Mouse (Mus musculus): Measurements from ENCODE around the gene Klhdc3. TPM values are rescaled to one million over a fixed set of nuclear protein-coding genes. Genes with fewer than 3 reads are reported as not detected.
A peak's percentile ranks its signal among the peaks of the same experiment; 100 is the strongest.

The Klhdc3 gene
- total RNA-seq (2021) = 100 to 1,000 TPM; 138 to 140 TPM

DNA sequence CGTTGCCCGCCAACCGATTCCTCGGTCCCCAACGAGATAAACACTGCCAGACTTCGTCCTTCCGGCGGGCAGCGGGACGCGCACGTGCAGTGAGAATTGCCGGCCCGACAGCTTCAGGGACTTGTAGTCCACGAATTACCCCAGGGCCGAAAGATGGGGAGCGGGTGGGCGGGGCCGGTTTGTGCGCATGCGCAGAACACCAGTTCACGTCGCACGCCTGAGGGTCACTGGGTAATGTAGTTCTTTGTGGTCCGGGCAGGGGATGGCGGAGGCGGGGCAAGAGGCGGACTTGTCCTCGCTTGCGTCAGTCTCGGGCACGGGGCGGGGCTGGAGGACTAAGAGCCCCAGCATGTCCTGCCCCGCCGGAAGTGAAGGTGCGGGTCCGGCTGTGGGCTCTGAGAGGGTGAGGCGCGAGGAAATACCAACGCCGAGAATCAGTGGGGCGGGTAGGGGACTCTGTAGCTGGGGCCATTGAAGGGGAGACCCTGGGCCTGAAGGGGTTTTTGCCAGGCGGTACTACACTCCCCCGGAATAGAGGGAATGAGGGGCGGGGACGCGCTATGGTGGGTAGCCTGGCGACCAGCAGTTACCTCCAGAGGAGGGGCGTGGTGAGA lies at the start of gene Klhdc3:
Gene Klhdc3, minus strand, starts transcription at position 155 of the 614 bp plus-strand sequence.
- DNase-seq = peak; percentile 98

DNA sequence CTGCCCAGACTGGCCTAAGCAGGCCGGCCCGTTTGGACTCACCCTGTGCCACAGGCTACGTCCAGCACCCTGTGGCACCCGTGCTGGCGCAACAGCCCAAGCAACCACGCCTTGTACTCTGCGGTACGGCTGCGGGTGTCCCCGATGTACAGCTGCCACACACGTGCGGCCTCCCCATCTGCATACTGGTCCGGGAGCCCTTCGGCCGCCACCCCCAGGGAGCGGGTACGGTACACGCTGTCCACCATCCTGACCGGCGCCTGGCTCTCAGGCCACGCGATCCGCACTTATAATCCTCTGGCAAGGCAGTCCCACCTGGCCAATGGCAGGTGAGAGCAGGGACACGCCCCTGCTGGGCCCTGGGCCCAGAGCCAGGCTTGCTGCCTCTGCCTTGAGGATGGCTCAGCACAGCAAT lies 48.2 kb upstream of the Klhdc3 start, which contains the start of gene Gnmt:
Gene Gnmt, minus strand, starts transcription at position 265 of the 415 bp plus-strand sequence.
- peak; percentile 33 for DNase-seq

DNA sequence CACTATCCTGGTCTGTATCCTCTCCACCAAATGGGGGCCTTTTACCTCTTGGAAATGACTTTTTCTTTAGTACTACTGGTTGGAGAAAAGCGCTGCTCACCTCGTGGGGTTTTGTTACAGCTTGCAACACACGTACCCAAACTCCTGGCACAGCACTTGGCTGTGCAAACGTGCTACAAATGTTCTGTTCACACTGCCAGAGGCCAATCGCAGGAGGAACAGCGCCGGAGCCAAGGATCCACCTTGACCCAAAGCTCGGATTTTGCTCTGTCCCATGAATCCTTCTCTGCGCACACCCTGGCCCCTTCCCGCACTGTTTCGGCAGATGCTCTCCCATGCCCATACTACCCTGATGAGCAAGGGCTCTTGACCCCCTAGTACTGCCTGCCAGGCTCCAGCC lies 47.8 kb upstream of the Klhdc3 start:
- no peak for DNase-seq

DNA sequence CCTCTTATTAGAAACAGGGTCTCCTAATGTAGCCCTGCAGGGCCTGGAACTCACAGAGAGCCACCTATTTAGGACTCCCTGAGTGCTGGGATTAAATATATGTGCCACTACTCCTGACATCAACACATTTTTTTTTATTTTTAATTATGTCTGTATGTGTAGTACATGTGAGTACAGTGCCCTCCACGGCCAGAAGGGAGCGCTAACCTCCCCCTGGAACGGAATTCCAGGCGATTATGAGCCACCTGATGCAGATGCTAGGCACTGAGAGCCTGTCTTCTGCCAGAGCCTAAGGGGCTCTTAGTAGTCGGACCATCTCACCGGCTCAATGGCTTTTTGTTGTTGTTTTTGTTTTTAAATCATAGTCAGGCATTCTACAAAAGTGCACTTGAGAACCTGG lies 47.3 kb upstream of the Klhdc3 start:
- DNase-seq = no peak

DNA sequence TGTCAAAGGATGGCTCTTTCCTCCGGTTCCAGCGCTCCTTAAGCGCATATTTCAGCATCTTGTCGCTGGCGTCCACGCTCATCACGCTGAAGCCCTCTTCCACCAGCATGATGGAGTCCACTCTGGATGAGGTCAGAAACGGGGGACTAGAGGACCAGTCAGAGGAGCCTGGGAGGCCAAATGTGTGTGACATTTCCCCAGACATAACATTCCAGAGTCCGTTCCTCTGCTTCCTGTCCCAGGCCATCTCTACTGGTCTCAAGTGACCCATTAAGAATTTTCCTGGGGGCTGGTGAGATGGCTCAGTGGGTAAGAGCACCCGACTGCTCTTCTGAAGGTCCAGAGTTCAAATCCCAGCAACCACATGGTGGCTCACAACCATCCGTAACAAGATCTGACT lies 46.6 kb upstream of the Klhdc3 start:
- no peak for DNase-seq

DNA sequence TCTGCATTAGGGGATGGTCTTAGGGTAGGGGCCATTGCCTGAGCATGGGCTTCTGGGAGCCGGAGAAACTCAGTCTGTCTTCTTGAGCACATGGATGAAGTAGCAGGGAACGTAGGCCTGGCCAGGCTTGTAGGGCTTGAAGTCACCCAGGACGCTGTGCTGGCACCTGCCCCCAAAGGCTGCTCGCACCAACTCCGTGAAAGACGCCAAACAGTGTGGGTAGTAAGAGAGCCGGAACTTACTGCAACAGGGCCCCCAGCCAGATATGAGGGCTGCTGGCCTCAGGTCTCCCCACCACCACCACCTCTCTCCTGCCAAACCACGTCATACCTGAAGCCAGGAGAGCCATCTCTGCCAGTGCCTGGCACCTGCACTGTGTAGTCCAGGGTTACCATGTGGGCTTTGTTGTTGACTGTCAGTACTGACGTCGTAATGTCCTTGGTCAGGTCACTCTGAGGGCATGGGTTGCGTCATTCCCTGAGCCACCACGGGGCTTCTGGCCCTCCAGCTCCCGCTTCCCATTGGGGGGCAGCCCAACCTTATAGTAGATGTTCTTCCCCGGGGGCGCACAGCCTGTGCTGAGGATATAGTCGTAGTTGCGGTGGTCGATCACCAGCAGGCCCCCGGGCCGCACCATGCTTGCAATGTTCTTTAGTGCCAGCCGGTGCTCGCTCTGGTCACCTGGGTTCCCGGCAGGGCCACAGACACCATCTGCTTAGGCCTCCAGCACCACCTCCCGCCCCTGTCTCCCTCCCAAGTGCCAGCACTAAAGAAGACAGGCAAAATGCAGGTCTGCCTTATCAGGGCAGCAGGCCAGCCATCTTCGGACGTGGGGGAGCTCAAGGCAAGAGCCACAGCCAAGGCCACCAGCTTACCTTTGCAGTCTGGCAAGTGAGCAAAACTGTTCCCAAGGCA lies 45.3 kb upstream of the Klhdc3 start:
- DNase-seq = no peak

DNA sequence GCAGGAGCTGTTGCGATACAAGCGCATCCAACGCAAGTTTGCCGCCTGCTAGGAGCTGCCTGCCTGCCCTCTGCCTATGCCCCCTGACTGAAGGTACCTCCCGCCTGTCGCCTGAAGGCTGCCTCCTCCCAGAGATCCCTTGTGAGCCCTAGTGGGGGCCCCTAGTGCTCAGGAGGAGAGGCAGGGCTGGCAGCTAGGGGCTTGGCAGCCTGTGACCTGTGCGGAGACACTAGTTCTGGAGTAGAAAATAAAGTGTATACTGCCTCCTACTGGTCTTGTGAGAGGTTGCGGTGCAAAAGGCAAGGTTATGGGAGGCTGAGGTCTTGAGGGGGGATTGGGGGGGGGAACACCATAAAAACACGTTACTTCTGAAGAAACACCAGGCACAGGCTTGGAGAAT lies 44.6 kb upstream of the Klhdc3 start:
- DNase-seq = peak; percentile 54

DNA sequence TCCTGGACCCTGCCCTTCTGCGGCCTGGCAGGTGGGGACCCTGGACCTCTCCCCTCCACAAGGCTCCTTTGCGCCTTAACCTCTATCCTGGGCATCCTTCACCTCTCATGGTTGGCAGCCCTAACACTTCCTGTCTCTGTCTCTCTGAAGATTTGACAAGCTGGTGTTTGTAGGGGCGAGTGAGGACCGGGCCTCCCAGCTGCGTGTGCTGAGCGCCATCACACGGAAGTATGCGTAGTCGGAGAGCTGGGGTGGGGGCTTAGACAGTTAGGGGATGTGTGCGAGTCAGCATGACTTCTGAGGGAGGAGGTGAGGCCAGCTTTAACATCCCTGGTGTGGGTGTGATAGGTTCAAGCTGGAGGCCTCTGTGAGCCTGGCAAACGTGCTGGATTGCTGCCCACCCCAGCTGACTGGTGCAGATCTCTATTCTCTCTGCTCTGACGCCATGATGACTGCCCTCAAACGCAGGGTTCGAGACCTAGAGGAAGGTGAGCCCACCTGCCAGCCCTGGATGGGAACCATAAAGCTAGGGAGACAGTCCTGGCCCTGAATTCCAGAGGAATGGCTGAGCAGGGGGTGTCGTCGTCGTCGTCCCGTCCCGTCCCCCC lies 43.9 kb upstream of the Klhdc3 start:
- no peak for DNase-seq

DNA sequence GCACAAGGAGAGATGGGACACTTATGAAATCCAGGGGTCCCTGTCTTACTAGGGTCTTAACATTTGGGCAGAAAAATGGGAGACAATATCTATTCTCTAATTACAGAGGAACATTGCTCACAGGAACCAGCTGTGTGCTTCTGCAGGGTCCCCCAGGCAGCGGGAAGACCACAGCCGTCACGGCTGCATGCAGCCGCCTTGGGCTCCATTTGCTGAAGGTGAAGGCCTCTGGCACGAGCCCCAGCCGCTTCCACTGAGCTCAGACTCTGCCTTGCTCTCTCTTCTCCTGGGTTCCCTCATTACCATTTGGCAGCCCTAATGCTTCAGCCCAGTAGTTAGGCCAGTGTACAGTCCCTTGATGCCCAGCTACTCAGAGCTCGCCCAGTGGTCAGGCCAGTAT lies 40.4 kb upstream of the Klhdc3 start:
- DNase-seq = no peak

DNA sequence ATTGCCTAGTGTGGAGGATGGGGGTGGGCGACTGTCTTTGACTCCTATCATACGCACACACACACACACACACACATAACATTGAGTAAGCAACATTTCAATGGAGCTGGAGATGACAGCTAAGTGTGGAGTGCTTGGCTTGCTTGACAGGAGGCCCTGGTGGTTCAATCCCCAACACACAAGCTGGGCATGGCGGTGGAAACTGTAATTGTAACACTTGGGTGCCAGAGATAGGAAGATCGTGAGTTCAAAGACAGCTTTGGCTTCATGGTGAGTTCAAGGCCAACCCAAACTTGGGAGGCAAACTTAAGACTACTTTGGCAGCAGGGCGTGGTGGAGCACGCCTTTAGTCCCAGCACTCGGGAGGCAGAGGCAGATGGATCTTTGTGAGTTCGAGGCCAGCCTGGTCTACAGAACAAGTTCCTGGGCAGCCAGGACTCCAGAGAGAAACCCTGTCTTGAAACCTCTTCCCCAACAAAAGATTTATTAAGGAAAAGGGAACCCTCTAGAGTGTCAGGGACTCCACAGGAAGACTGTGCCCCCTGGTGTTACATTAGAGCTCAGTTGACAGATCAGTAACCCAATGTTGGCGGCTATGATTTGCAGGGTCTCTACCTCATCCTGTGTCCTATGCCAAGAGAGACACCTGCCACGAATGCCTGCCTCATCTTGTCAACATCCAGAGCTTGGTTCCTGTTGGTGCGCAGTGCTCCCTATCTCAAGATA lies 34.2 kb upstream of the Klhdc3 start:
- no peak for DNase-seq

DNA sequence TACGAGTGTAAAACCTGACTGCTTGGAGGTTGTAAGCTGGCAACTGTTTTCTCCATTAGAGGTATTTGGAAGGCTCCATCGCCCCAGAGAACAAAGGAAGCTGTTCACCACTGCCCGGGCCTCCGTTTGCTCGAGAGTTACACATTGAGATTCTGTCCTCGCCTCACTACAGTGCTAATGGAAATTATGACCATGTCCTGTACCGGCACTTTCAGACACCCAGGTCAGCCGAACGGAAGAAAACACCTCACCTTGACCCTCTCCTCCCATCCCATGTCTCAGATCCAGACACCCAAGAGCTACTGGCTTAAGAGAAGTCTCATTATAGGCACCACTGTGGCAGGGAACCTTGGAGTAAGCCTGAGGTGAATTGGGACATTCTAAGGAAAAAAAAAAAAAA lies 33.1 kb upstream of the Klhdc3 start:
- DNase-seq = no peak

DNA sequence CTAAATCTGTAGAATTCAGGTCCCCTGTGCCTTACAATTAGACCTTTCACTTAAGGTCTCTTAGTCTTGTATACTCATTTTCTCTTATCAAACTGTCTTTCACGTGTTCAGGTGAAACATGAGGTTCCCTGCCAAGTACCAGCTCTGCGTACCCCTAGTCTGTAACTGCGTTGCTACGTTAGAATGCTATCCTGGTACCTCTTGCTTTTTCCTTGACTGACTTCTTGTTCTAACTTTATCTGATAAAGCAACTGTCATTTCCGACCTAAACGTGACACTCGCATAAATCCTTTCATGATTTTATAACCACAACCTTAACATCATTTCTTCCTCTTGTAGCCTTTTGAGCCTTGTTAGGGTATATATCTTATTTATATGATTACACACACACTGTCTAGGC lies 31.7 kb upstream of the Klhdc3 start:
- no peak for DNase-seq

DNA sequence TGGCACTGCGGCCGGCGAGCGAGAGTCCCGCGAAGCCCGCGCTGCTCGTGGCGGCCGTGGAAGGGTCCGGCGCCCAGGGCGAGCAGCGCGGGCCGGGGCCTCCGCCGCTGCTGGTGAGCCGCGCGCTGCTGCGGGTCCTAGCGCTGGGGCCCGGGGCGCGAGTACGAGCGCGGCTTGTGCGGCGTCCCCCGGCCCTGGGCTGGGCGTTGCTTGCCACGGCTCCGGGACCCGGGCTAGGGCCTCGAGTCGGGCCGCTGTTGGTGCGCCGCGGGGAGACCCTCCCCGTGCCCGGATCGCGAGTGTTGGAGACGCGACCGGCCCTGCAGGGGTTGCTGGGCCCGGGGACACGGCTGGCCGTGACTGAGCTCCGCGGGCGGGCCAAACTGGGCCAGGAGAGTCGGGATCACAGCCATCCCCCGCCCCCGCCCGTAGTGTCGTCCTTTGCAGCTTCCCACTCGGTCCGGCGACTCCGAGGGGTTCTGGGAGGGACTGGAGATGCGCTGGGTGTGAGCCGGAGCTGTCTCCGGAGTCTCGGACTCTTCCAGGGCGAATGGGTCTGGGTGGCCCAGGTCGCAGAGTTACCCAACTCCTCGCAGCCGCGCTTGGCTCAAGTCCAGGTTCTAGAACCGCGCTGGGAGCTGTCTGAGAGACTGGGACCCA lies 31.0 kb upstream of the Klhdc3 start:
- DNase-seq = peak; percentile 69

DNA sequence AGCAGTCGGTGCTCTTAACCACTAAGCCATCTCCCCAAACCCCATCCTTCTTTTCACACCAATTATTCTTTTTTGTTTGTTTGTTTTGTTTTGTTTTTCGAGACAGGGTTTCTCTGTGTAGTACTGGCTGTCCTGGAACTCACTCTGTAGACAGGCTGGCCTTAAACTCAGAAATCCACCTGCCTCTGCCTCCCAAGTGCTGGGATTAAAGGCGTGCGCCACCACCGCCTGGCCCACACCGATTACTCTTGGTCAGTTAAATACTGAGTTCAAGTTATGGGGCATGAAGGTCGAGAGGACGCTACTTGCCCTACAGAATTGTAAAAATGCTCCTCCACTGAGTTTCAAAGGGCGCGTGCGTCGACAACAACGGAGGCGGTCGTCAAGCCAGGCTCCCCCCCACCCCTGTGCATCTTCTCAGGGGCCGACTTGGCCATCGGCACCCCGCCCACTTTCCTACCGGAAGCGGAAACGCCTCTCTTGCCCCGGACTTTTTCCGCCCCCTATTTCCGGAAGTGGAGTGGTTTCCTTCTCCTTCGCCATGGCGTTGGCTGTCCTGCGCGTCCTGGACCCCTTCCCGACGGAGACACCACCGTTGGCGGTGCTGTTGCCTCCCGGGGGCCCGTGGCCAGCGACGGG lies 30.4 kb upstream of the Klhdc3 start, which contains the start of gene Pex6:
Gene Pex6, plus strand, starts transcription at position 505 of the 639 bp plus-strand sequence.
- DNase-seq = peak; percentile 95

DNA sequence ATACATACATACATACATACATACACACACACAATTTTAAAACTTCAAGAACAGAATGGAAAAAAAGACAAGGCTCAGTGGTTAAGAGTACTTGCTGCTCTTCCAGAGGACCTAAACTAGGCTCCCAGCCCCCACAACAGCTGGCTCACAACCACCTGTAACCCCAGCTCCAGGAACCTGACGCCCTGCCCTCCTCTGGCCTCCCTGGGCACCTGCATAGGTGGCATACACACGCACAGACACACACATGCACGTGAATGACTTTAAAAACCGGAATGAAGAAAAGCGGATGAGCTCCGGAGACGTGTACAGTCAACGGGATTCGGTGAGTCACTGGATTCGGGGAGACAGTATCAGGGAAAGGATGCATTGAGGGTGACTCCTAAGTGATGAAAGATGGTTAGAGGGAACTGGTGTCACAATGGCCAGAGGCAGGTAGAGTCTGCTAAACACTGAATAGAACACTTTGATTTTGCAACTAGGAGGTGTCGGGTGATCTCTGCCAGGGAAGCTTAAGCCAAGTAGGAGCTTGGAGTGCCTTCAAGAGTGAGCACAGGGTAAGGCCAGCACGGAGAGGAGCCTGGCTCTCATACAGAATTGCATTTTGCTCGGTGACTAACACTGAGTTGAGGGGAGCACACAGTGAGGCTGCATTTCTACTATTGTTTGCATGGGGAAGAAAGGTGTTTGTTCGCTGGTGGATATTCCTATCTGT lies 25.8 kb upstream of the Klhdc3 start:
- no peak for DNase-seq

DNA sequence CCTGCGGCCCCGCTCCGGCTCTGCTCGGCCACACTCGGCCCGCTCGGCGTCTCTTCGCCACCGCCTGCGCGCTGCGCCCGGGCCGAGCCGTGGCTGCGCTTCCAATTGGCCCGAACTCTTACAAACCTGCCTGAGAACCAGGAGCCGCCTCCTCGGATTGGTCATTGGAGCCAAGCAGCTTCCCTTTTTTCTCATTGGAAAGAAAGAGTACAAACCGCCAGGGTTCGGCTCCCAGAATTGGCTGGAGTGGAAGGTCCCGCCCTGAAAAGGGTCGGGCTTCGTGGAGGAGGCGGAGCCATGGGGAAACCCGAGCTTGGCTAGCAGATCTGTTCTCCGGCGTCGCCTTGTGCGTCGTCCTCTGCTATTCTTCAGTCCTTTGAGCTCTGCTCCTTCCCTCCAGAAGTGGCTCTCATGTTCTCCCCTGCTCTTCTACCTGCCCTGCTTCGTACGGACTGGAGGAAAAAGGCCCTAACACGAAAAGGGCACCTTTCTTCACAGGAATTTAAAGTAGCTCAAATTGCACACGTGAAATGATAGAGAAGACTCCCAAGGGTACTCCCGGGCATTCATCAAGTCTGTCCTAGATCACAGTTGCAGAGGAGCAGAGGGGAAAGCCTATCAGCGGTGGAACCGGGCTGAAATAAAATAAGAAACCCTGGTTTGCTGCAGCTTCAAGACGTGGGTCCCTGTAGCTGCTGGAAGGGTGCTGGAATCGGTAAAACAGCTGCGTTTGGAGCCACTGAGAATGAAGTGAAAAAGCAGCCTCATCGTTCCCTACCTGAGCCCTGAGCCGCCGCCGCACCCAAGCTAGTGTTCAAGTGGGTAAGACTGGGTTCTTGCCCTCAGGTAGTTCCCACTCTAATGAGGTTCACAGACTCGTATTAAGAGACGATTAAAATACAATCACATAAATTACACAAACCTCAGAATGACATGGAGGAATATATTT lies 24.4 kb upstream of the Klhdc3 start, which contains the start of gene Ppp2r5d:
Gene Ppp2r5d, minus strand, starts transcription at position 225 of the 949 bp plus-strand sequence.
- peak; percentile 97 for DNase-seq

DNA sequence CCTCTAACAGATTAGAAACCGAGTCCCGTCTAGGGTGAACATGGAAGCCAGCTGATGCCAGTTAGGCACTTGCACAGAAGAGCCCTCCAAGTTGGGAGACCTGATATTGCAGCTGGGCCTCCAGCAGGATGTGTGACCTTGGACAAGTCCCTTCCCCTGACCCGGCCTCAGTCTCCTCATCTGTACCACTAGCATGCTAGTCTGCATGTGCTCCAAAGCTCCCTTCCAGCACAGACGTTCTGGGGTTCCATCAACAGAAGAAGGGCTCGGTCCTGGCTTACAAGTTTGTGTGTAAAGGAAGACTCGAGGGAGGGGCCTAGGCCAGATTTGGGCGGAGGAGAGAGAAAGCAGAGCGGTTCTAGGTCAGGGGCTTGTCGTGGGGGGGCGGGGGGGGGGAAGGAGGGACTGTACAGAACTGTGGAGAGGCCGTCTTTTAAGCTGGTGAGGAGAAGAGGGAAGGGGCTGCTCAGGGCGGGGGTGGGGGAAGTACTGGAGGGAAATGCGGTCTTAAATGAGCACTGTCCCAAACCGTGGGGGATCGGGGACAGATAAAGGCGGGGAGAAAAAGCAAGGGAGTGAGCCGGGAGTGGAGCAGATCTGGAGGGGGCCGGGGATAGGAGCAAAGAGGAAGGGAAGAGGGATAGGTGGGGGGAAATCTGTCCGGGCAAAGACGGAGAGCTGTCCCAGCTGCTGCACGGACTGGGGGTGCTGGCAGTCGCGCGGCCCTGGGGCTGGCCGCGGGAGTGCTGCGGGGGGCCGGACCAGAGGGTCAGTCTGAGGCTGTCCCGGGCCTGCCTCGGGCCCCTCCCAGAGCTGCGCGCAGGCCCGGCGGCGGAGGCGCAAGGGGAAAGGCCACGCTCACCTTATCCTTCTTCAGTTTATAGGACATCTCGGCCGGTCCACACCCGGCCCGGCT lies 23.5 kb upstream of the Klhdc3 start:
- no peak for DNase-seq

DNA sequence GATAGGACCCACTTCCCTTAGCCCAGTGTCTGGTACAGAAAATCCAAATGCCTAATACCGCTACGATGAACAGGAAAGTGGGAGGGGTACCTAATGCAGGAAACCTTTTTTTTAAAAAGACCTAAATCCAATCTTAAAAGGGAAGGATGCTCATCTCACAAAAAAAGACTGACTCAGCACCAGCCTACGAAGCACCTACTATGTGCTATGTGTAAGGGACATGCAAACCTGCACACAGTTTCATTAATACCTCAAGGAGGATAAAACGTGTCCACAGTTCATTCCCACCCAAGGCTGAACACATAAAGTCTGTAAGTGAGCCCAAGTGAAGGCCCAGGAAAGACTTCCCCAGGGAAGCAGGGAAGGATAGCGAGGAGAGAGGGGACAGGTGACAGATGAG lies 21.8 kb upstream of the Klhdc3 start:
- no peak for DNase-seq

All from heart, postnatal 4 days (tissue).